Mouse (Mus musculus) ovary, postnatal 14 days (tissue): ENCODE measurements around the gene Serac1.
"Not testable (repeated sequence)": the region's sequence is repeated elsewhere in the genome, so short reads cannot be mapped to it uniquely, and the experiment has no call there.

ENCODE experiments used
- DNase-seq: peaks from one replicate; pipeline ENCODE4 v3.0.0; 2022; ENCODE audit warnings: low spot score

Gene Serac1

DNA sequence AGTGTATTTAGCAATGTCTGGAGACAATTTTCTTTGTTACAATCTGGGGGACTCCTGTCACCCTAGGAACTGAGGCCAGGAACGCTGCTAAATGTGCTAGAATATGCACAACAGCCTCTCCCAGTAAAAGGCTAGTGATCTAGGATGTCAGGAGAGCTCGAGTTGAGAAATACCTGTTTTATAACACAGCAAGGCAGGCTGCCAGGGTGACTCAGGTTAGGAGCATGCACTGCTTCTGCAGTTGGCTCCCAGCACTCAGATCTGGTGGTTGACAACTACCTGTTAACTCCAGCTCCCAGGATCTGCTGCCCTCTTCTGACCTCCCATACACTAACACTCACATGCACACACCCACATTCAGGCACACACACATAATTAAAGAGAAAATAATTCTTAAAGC, 13.5 kb downstream of the Serac1 start:
- no peak for DNase-seq

DNA sequence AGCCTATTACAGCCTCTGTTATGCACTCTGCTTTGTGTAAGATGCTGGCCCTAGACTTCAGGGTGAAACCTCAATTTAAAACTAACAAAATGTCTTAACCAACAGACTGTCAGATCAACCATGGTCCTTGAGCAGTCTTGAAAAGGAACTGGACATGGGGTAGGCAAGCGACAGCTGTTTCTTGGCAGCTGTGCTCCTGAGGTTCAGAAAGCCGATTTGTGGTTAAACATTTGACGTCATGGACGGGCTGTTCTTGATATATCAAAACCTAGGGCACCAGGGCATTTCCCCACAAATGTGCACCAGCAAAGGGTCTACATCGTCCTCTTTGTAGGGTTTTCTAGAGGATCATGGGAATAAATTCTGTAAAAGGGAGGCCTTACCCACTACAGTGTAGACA, 16.0 kb downstream of the Serac1 start:
- no peak for DNase-seq

DNA sequence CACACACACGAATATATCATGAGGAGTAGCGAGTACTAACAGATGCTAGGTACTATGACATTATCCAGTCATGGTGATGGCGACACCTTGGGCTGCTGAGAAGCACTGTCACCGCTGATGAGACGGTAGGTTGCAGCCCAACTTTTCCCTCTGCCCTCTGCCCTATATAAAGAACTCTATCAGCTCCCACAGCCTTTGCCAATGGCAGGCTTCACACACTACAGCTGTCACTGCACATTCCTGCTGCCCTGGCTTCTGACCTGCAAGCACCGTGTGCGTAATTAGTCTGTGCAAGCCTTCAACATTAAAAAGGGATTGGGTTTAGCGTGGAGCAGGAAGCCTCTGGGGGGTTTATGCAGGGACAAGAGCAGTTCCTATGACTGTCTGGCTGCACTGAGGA, 16.7 kb downstream of the Serac1 start:
- no peak for DNase-seq

DNA sequence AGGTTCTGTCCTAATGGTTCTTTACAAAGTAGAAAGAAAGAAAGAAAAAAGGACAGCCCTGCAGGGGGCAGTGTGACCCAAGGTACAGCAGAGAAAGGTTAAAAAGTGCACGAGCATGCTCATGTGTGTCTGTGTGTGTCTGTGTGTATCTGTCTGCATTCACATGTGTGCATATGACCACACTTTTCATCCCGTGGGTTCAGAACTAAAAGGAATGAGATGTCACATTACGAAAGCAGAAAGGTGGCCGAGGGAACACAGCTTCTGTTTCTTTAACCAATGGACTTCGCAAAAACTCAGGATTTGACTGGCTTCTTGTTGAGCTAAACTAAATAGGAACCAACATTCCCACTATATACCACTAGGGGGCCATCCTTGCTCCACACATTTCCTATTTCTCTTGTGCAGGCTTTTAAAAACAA, 24.6 kb downstream of the Serac1 start:
- peak; percentile 49 for DNase-seq

DNA sequence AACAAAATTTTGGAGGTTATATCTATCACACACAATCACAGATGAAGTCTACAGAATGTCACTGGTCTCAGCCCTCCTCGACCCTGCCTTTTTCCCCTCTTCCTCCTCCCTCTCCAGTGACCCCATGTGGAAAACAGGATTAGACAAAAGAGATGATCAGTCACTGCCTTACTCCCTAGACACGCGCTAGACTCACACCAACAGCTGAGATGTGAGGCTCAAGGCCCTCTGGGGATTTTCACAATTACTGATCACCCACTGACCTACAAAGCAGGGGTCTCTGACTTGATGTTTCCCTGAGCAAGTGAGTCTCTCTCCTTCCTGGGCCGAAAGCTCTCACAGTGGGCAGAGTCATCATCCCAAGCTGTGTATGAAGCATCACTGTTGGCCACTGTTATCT, 26.7 kb downstream of the Serac1 start:
- no peak for DNase-seq

DNA sequence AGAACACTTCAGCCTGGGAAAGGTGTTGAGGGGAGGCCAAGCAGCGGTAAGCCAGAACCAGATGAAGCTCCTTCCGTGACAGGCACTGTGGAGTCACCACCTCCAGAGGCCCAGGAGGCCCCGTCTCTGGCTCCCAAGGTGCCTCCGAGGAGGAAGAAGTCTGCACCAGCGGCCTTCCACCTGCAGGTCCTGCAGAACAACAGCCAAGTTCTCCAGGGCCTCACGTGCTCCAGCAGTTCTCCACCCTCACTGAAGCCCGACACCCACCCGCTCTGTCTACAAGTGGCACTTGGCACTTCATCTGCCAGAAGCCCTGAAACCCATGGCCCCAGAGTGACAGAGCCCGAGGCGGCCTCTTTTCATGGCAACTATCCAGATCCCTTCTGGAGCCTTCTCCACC, 42.0 kb downstream of the Serac1 start:
- no peak for DNase-seq

DNA sequence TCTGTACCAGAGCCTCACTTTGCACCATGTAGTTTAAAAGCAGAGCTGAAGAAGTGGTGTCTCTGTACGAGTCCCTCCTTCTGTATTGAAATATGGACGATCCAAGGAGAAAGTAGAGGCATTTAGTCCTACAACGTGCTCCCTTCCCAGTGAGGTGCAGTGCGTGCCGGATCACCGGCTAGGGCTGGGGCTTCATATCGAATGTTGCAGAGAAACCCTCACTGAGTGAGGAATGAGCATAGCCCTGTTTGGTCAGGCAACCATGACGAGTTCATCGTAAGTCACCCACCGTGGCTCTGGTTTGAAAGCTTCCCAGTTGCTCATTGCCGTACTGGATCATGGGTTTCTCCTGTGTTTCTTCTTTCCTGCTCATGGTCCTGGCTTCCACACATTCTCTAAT, 42.7 kb downstream of the Serac1 start:
- DNase-seq = no peak

DNA sequence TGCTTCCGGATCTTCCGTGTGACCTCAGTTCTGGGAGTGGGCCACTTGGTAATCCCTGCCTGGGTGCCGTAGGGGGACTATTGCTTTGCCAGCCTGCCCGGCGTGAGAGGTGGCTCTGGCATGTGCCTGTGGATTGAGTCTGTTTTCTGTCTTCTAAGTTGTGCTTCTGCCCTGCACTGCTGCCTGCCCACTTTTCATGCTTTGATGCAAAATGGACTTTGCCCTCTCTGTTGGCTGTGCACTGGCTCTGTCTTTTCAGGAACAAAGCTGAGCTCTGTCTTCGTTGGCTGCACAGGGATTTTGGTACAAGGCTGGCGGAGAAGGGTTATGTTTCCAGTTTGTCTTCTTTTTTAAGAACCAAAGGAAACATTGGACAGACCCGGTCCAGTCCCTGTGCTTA, 43.1 kb downstream of the Serac1 start:
- no peak for DNase-seq

DNA sequence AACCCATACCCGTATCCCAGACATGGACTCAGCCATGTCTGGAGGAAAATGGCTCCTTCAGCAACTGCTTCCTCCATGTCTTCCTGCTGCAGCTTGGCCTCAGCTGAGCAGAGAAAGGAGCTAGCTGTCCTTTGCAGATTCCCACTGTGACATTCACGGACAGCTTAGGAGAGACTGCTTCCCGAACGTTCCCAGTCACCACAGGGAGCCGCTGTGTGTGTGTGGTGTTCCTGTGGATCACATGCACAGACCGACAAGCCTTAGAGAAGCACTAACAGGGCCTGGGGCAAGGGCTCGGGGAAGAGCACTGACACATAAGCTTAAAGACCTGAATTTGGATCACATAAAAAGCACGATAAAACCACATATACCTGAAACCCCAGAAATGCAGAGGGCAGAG, 43.9 kb downstream of the Serac1 start:
- DNase-seq = no peak

DNA sequence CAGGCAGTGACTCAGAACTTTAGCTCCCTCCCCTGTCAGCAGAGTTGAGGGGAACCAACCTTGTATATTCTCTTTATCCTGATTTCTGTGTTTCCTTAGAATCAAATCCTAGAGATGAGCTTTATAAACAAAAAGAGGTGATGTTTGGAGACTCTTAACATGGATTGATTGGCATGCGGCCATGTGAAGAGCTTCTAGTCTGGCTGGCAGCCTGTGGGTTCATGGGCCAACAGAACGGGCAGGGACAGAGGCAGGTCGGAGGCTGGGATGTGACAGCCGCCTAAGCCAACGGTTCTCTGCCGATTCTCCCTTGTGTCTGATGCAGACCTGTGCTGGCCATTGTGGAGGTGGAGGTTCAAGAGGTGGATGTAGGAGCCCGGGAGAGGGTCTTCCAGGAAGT, 53.7 kb downstream of the Serac1 start:
- no peak for DNase-seq

DNA sequence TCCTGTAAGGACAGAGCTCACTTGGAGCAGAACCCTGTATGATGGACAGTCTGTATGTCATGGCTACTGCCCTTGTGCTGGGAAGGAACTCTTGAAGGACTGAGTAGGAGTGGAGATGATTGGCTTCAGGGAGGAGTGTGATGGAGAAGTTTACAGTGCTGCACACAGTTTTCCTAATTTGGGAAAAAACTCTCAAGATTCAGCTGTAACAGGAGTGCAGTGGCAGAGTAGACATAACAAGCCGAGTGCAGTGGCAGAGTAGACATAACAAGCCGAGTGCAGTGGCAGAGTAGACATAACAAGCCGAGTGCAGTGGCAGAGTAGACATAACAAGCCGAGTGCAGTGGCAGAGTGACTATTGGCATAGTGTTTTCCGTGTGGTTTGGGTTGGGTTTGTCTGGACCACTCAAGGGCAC, 58.2 kb downstream of the Serac1 start:
- DNase-seq = not testable (repeated sequence)

DNA sequence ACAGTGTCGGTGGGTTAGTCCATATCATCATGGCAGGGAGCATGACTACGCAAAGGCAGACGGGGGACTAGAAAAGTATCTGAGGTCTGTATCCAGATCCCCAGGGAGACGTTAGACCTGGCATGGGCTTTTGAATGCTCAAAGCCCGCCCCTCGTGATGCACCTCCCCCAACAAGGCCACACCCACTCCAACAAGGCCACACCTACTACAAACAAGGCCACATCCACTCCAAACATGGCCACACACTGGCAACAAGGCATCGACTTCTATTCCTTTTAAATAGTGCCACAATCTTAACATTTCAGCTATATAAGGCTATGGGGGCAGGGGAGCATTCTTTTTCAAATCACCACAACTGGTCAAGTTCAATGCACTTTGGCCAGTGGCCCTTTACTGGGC, 58.9 kb downstream of the Serac1 start:
- DNase-seq = no peak

DNA sequence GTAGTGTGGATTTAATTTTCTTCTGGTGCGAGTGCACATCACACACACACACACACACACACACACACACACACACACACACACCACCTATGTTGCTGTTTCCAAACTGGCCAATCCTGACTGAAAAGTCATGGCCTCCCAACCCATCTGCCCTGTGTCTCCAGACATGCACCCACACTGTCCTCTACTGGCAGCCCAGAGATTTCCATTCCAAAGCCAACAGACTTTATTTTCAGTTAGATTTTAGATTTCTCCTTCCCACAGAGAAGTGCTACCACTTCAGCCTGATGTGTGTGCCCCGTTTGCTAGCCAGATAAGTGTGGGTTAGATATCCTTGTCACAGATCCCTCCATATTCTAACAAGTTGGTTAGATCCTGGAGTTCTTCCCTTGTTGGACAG, 59.8 kb downstream of the Serac1 start:
- DNase-seq = peak; percentile 35

DNA sequence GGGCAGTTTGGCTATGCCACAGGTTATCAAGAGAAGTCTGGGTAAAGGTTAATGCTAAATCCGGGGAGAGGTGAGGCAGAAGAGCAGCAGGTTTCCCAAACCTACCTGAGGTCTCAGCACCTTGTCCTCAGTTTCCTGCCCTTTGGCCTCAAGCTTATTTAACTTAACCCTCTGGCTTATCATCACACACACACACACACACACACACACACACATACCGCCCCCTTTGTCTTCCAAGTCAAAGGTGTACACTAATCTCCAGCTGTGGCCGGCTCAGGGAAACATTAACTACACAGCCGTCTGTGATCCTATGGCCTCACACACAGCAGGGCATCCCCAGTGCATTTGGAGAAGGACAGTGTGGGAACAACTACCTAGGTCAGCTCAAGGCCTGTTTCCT, 61.2 kb downstream of the Serac1 start:
- DNase-seq = no peak

DNA sequence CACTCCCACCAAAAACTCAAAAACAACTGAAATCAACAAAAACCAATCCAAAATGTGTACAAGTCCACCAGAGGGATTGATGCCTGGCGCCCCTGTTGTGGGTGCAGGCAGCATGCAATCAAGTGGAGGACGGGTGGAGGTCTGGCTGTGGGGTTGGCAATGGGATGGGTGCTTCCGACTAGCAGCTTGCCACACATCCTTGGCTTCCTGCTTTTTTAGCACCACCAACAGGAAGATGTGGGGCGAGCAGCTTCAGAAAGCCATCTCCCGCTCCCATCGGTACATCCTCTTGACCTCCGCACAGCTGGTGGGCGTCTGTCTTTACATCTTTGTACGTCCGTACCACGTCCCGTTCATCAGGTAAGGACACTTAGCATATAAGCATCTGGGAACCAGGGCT, 62.3 kb downstream of the Serac1 start:
- DNase-seq = no peak

DNA sequence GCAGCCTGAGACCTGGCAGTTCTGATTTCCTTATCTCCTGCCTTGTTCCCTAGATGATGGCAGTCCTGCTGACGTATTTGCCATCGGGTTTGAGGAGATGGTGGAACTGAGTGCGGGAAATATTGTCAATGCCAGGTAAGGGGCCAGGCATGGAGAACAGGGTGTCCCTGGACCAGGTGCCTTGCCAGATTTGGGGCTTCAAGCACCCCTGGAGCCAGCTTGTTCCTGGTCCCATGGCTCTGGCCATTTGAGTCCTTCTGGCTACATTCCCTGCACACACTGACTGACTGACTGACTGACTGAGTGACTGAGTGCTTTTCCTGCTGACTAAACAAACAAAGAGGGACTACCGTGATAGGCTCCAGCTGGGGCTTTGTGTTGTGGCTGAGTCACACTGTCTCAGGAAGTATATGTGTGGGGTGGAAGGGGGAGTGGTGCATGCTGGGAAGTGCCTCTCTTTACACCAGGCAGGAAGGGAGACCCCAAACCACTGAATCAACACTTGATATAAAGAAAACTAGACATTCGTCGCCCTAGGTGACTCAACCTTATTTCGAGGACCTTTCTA, 63.2 kb downstream of the Serac1 start:
- DNase-seq = no peak

DNA sequence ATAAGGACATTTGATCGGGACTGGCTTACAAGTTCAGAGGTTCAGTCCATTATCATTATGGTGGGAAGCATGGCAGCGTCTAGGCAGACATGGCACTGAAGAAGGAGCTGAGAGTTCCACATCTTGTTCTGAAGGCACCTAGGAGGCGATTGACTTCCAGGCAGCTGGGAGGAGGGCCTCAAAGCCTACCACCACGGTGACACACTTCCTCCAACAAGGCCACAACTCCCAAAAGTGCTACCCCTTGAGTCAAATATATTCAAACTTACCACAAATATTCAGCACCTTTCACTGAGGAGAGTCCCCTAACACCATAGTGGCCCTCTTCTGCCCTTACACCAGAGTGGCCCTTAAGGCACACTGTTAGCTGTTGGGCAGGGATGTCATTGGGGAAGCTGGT, 64.6 kb downstream of the Serac1 start:
- no peak for DNase-seq

DNA sequence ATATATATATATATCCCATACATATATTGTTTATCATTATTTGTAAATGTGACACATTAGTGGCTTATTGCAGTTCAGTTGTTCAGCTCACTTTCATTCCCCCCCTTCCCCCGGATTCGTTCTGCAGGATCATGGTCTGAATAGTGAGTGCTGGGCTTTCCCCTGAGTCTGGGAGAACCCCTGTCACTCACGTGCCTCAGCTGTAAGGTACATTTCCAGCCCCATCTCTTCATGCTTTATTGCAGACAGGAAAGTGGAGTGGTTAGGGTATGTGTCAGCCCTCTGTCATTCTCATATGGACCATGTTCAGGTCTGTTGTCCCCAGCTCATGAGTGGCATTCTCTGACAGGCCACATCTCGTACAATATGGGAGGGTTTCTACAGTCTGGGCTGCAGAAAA, 66.5 kb downstream of the Serac1 start:
- no peak for DNase-seq

DNA sequence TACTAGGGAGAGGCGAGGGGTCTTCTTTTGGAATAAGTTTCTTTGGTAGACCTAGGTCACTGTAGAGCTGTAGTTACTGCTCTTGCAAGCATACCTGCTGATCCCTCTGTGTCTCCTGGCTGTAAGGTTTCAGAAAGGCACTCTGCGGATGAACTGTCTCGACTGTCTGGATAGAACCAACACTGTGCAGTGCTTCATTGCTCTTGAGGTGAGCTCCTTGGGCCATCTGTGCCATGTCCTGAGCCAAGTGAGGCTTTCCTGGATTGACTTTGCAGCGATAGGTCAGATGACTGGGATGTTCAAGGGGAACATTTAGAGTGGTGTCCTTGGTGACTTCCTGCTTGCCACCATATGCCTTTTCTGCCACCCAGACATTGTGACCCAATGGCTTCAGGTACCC, 69.9 kb downstream of the Serac1 start:
- no peak for DNase-seq

DNA sequence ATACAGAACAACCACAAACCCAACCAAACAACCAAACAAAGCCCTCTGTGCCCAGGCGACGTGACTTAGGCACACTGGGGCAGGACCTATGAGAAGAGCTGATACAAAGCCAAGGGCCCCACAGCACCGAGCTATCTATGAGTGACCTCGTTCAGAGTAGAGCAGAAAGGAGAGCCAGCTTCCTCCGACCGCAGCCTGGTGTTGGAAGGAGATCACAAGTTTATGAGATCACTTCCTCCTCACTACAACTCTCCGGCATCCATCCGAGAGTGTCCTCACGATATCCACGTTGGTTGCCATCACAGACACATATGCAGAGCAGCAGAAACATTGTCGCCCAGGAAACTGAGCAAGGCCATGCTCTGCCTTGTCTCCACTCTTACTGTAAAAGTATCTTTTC, 71.0 kb downstream of the Serac1 start:
- no peak for DNase-seq

DNA sequence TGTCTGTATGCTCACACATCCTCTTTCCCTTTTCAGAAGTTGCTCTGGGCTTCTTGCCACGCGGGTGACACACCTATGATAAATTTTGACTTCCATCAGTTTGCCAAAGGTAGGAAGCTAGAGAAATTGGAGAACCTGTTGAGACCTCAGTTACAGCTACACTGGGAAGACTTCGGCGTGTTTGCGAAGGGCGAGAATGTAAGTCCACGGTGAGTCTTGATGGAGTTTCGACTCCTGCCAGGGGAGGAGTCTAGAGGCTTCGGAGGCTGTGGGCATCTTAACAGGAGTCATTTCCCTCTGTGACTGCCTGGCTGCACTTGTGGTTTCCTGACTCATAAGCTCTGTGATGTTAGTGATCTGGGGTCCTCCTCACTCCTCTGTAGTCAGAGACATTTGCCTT, 71.6 kb downstream of the Serac1 start:
- DNase-seq = no peak

DNA sequence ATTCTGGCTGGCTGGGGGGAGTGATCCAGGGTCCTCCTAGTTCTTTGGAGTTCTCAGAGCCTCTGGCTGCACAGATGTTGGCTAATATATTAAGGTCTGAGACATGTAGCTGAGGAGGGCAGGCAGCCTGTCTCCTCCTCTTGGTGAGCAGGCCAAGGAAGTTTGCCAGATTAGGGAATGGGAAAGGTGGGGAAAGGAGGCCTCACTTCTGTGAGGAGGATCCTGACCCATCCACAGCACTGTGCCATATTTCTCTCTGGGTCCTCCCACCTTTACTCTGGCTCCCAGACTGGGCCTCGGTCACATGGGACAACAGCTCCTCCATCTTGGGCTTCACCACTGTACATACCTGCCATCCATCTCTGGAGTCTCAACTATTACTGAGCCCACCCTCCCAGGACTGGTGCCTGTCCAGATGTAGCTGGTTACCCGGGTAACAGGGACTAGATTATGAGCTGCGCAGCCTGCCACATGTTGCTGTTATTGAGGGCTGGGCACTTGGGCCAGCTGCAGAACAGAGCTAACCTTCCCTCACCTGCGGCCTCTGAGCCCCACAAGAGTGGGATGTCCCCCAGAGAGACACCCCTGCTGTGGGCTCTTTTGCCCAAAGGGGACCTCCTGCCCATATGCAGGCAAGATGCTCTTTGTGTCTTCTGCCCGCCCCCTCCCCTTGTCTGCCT, 72.3 kb downstream of the Serac1 start:
- DNase-seq = no peak

DNA sequence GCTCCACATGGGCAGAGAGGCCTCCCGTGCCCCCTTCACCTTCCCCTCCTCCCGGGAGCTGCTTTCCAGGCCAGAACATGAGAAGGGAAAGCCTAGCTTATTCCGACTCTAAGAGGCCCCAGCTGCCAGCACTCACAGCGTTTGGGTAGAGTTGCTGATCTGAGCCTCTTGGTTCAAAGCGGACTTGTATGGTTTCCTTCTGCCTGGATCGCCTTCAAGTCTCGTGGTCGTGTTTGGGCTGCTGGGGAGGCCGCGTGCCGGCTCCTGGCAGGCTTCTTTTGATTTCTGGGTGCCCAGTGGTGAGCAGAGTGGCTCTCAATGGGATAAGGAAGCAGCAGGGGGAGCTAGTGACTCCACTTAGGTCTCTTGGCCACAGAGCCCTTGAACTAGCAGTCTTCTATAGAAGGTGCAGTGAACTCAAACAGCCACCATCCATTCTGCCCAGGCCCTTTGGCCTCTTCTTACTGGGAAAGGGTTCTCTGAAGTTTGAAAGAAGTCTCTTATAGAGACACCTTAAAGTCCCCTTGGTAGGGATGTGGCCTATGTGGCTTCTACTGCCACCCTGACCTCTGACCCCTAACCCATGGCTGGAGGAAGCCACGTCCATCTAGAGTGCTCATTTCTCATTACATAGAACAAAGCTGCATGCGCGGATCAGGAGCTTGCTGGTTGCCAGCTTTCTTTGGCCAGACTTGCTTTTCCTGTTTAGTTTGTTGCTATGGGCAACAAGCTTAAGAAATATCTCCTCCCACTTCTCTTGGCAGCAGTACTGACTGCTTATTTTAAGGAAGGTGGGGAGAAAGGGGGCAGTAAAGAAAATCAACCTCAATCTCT, 73.7 kb downstream of the Serac1 start:
- peak; percentile 52 for DNase-seq

DNA sequence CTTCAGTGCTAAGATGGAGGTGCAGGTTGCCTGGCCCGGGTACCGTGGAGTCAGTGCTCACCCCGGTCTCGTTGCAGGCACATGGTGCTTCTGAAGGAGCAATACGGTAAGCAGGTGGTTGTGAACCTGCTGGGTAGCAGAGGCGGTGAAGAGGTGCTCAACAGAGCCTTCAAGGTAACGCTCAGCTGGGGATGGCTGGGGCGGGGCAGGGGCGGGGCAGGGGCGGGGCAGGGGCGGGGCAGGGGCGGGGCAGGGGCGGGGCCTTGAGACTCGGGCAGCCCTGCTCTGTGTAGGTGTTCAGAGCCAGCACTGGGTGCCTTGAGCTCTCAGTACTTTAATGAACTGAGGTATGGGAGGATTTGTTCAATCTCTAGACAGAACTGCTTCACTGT, 74.3 kb downstream of the Serac1 start:
- DNase-seq = no peak
